Mouse (Mus musculus) kidney, embryonic 15.5 days (tissue): Measurements from ENCODE around the gene Rad1. TPM values are rescaled to one million over a fixed set of nuclear protein-coding genes. Genes with fewer than 3 reads are reported as not detected.

ENCODE experiments used
- ATAC-seq: fragments of 200-750 bp; cut with Nextera tagmentation; replicated peaks from 2 replicates; pipeline ENCODE4 v1.8.0; 2017; ENCODE audit warnings: moderate TSS enrichment; ENCODE audit not compliant: low FRiP score
- H3K27ac ChIP-seq: fragments of 300-500 bp; sonication (generic); 2 replicates; pipeline ENCODE4 v1.5.1; 2015; ENCODE audit warnings: mild to moderate bottlenecking, inconsistent platforms
- H3K27me3 ChIP-seq: fragments of 300-500 bp; sonication (generic); 2 replicates; pipeline ENCODE4 v1.6.1; 2015; ENCODE audit warnings: inconsistent platforms
- H3K36me3 ChIP-seq: fragments of 300-500 bp; sonication (generic); 2 replicates; pipeline ENCODE4 v1.6.1; 2015; ENCODE audit warnings: inconsistent platforms
- H3K4me1 ChIP-seq: fragments of 300-500 bp; sonication (generic); 2 replicates; pipeline ENCODE4 v1.6.1; 2015; ENCODE audit warnings: inconsistent platforms
- H3K4me2 ChIP-seq: fragments of 300-500 bp; sonication (generic); 2 replicates; pipeline ENCODE4 v1.6.1; 2015; ENCODE audit warnings: moderate library complexity, mild to moderate bottlenecking, inconsistent platforms
- H3K4me3 ChIP-seq: fragments of 300-500 bp; sonication (generic); replicated peaks from 2 replicates; pipeline ENCODE4 v1.5.1; 2015; ENCODE audit warnings: mild to moderate bottlenecking, inconsistent platforms
- H3K9ac ChIP-seq: fragments of 300-500 bp; sonication (generic); 2 replicates; pipeline ENCODE4 v1.6.1; 2015; ENCODE audit warnings: mild to moderate bottlenecking, inconsistent platforms
- H3K9me3 ChIP-seq: fragments of 300-500 bp; sonication (generic); replicated peaks from 2 replicates; pipeline ENCODE4 v1.6.1; 2016; ENCODE audit warnings: inconsistent platforms
- WGBS: fragments of 180-500 bp; shearing (Covaris S2); methylation state at CpG from one replicate; pipeline ENCODE4 v1.1.7; 2015; ENCODE audit warnings: mixed read lengths; 5-methylcytosine and 5-hydroxymethylcytosine counted together
- polyA plus RNA-seq: library from polyadenylated mRNA; unstranded; fragments of >200 nt; fragmentation: Nextera tagmentation; extraction: Ambion mirVana; gene quantifications from 2 replicates; pipeline ENCODE4 v1.2.1, GENCODE M21; 2015

Gene Rad1
- 39.4 and 41.3 TPM in 2 replicates for polyA plus RNA-seq

GRCm38 (mm10) chr15:10485484-10486364, at the start of gene Rad1, which contains the start of gene Brix1:
Gene Rad1 (plus strand): TSS chr15:10486018.
Gene Brix1 (minus strand): TSS chr15:10485947.
- peak; percentile 100 for ATAC-seq
- H3K4me2 ChIP-seq: peak within 1 kb of the TSS; percentile 78
- no peaks in the 10 kb centered on the region for H3K9me3 ChIP-seq
- H3K4me1 ChIP-seq: peaks cover 20% of the 10 kb centered on the region
- peaks cover 51% of the 10 kb centered on the region for H3K36me3 ChIP-seq
- no peaks in the 10 kb centered on the region for H3K27me3 ChIP-seq
- WGBS: under 1% methylated on average over 58 of the region's 58 CpGs
- H3K27ac ChIP-seq: peak within 1 kb of the TSS; percentile 72
- peak within 1 kb of the TSS; percentile 74 for H3K9ac ChIP-seq
- peak within 1 kb of the TSS; percentile 67 for H3K4me3 ChIP-seq

- WGBS: 95% methylated on average over 1 of the region's 1 CpGs
- no peaks in the 10 kb centered on the region for H3K4me1 ChIP-seq
- H3K9ac ChIP-seq: no peak overlapping the region
- no peak overlapping the region for H3K27ac ChIP-seq
- H3K4me3 ChIP-seq: no peak overlapping the region
- H3K9me3 ChIP-seq: no peaks in the 10 kb centered on the region
- no peaks in the 10 kb centered on the region for H3K27me3 ChIP-seq
- no peak for ATAC-seq
- H3K36me3 ChIP-seq: peaks cover 12% of the 10 kb centered on the region; the same call in 1 of the 2 replicates
- H3K4me2 ChIP-seq: no peak overlapping the region
Measured at GRCm38 (mm10) chr15:10436893-10437292, 48.9 kb upstream of the Rad1 start.

GRCm38 (mm10) chr15:10439963-10440362, 45.9 kb upstream of the Rad1 start:
- Histone ChIP-seq H3K9ac (no peak overlapping the region), H3K4me3 (no peak overlapping the region), H3K27me3 (no peaks in the 10 kb centered on the region), H3K27ac (no peak overlapping the region), H3K4me2 (no peak overlapping the region), H3K9me3 (no peaks in the 10 kb centered on the region), H3K4me1 (no peaks in the 10 kb centered on the region), H3K36me3 (peaks cover 28% of the 10 kb centered on the region; the same call in 1 of the 2 replicates)
- no peak for ATAC-seq
- 62% methylated on average over 6 of the region's 6 CpGs for WGBS

- WGBS: 87% methylated on average over 9 of the region's 9 CpGs
- H3K9me3 ChIP-seq: no peaks in the 10 kb centered on the region
- H3K9ac ChIP-seq: no peak overlapping the region
- H3K27ac ChIP-seq: no peak overlapping the region
- peaks cover 42% of the 10 kb centered on the region for H3K36me3 ChIP-seq
- no peaks in the 10 kb centered on the region for H3K27me3 ChIP-seq
- H3K4me2 ChIP-seq: no peak overlapping the region
- no peaks in the 10 kb centered on the region for H3K4me1 ChIP-seq
- no peak for ATAC-seq
- no peak overlapping the region for H3K4me3 ChIP-seq
Measured at GRCm38 (mm10) chr15:10441493-10441892, 44.3 kb upstream of the Rad1 start.

- ATAC-seq: no peak
- H3K4me1 ChIP-seq: no peaks in the 10 kb centered on the region
- no peak overlapping the region for H3K27ac ChIP-seq
- H3K36me3 ChIP-seq: peaks cover 46% of the 10 kb centered on the region
- H3K9me3 ChIP-seq: no peaks in the 10 kb centered on the region
- no peaks in the 10 kb centered on the region for H3K27me3 ChIP-seq
- WGBS: 96% methylated on average over 1 of the region's 1 CpGs
- no peak overlapping the region for H3K4me3 ChIP-seq
- H3K9ac ChIP-seq: no peak overlapping the region
- no peak overlapping the region for H3K4me2 ChIP-seq
Measured at GRCm38 (mm10) chr15:10442275-10442674, 43.5 kb upstream of the Rad1 start.

GRCm38 (mm10) chr15:10447102-10447501, 38.7 kb upstream of the Rad1 start:
- Histone ChIP-seq H3K4me2 (no peak overlapping the region), H3K27me3 (no peaks in the 10 kb centered on the region), H3K9me3 (no peaks in the 10 kb centered on the region), H3K4me1 (no peaks in the 10 kb centered on the region), H3K27ac (no peak overlapping the region), H3K4me3 (no peak overlapping the region), H3K36me3 (peaks cover 71% of the 10 kb centered on the region), H3K9ac (no peak overlapping the region)
- 78% methylated on average over 3 of the region's 3 CpGs for WGBS
- ATAC-seq: no peak

- 77% methylated on average over 12 of the region's 12 CpGs for WGBS
- H3K27me3 ChIP-seq: no peaks in the 10 kb centered on the region
- ATAC-seq: no peak
- no peak overlapping the region for H3K27ac ChIP-seq
- no peak overlapping the region for H3K9ac ChIP-seq
- H3K4me1 ChIP-seq: no peaks in the 10 kb centered on the region
- H3K9me3 ChIP-seq: no peaks in the 10 kb centered on the region
- H3K4me2 ChIP-seq: no peak overlapping the region
- H3K36me3 ChIP-seq: peaks cover 52% of the 10 kb centered on the region
- H3K4me3 ChIP-seq: no peak overlapping the region
Measured at GRCm38 (mm10) chr15:10460986-10461385, 24.8 kb upstream of the Rad1 start.

GRCm38 (mm10) chr15:10463555-10463954, 22.3 kb upstream of the Rad1 start:
- peaks cover 35% of the 10 kb centered on the region for H3K36me3 ChIP-seq
- ATAC-seq: no peak
- no peaks in the 10 kb centered on the region for H3K9me3 ChIP-seq
- no peaks in the 10 kb centered on the region for H3K27me3 ChIP-seq
- H3K4me1 ChIP-seq: peaks cover 6% of the 10 kb centered on the region; the same call in 1 of the 2 replicates
- no peak overlapping the region for H3K9ac ChIP-seq
- no peak overlapping the region for H3K4me3 ChIP-seq
- WGBS: 81% methylated on average over 5 of the region's 5 CpGs
- no peak overlapping the region for H3K4me2 ChIP-seq
- H3K27ac ChIP-seq: no peak overlapping the region

- 84% methylated on average over 3 of the region's 3 CpGs for WGBS
- Histone ChIP-seq H3K4me2 (no peak overlapping the region), H3K27me3 (no peaks in the 10 kb centered on the region)
Measured at GRCm38 (mm10) chr15:10464678-10465077, 21.1 kb upstream of the Rad1 start.

GRCm38 (mm10) chr15:10468761-10469160, 17.1 kb upstream of the Rad1 start:
- Histone ChIP-seq H3K9ac (no peak overlapping the region), H3K4me3 (peak overlapping the region; percentile 86; the same call in 1 of the 2 replicates), H3K4me1 (peaks cover 19% of the 10 kb centered on the region; the same call in 1 of the 2 replicates), H3K36me3 (no peaks in the 10 kb centered on the region), H3K9me3 (no peaks in the 10 kb centered on the region), H3K27me3 (no peaks in the 10 kb centered on the region), H3K27ac (no peak overlapping the region), H3K4me2 (peak overlapping the region; percentile 83)
- ATAC-seq: no peak
- WGBS: 83% methylated on average over 3 of the region's 3 CpGs

More at GRCm38 (mm10) chr15:10464678-10465077, 21.1 kb upstream of the Rad1 start:
- Histone ChIP-seq H3K4me3 (no peak overlapping the region), H3K4me1 (peaks cover 15% of the 10 kb centered on the region; the same call in 1 of the 2 replicates), H3K9me3 (no peaks in the 10 kb centered on the region), H3K36me3 (peaks cover 26% of the 10 kb centered on the region), H3K9ac (no peak overlapping the region), H3K27ac (no peak overlapping the region)
- ATAC-seq: no peak

GRCm38 (mm10) chr15:10469641-10470150, 16.1 kb upstream of the Rad1 start:
- under 1% methylated on average over 40 of the region's 40 CpGs for WGBS
- H3K27me3 ChIP-seq: no peaks in the 10 kb centered on the region
- H3K27ac ChIP-seq: peak overlapping the region; percentile 76
- H3K4me1 ChIP-seq: peaks cover 19% of the 10 kb centered on the region; the same call in 1 of the 2 replicates
- H3K9me3 ChIP-seq: no peaks in the 10 kb centered on the region
- peak overlapping the region; percentile 79 for H3K9ac ChIP-seq
- H3K4me2 ChIP-seq: peak overlapping the region; percentile 83
- peak overlapping the region; percentile 86 for H3K4me3 ChIP-seq
- peaks cover 6% of the 10 kb centered on the region; the same call in 1 of the 2 replicates for H3K36me3 ChIP-seq
- ATAC-seq: peak; percentile 41
